Mouse (Mus musculus) kidney, adult 2 months (tissue): ENCODE data around the gene Npy.

Source experiments
- CTCF ChIP-seq: fragments of 200-500 bp; conservative IDR thresholded peaks from 2 replicates; pipeline ENCODE4 v1.5.1; 2011; ENCODE audit warnings: low read depth, mild to moderate bottlenecking, control low read depth, low read length, moderate library complexity, mixed read lengths; ENCODE audit not compliant: insufficient read depth, insufficient read length
- POLR2A ChIP-seq: fragments of 200-500 bp; IDR thresholded peaks from one replicate; pipeline ENCODE4 v1.6.1; 2011; ENCODE audit warnings: low read depth, low read length, control low read depth

GRCm38 (mm10) chr6:49817183-49817582 lies 5.3 kb upstream of the Npy start:
- no peak for TF ChIP-seq CTCF
- TF ChIP-seq POLR2A = no peak
